Mouse (Mus musculus) hindbrain, embryonic 11.5 days (tissue): Measurements from ENCODE around the gene Tmem104. TPM values are rescaled to one million over a fixed set of nuclear protein-coding genes. Genes with fewer than 3 reads are reported as not detected.

Source experiments
- ATAC-seq: fragments of 200-750 bp; cut with Nextera tagmentation; 2 replicates; pipeline ENCODE4 v1.8.0; 2017; ENCODE audit warnings: mild to moderate bottlenecking, moderate TSS enrichment, moderate library complexity; ENCODE audit not compliant: low FRiP score
- DNase-seq: peaks from one replicate; pipeline ENCODE4 v3.0.0-alpha.2; 2015; ENCODE audit warnings: low spot score
- H3K27ac ChIP-seq: fragments of 300-500 bp; sonication (generic); 2 replicates; pipeline ENCODE4 v1.5.1; 2014; ENCODE audit warnings: mild to moderate bottlenecking, low read depth, low read length
- H3K27me3 ChIP-seq: fragments of 300-500 bp; sonication (generic); 2 replicates; pipeline ENCODE4 v1.6.1; 2014; ENCODE audit warnings: mild to moderate bottlenecking, low read length, moderate library complexity, mixed read lengths; ENCODE audit not compliant: control insufficient read depth, insufficient read depth
- H3K36me3 ChIP-seq: fragments of 300-500 bp; sonication (generic); 2 replicates; pipeline ENCODE4 v1.6.1; 2014; ENCODE audit warnings: mild to moderate bottlenecking, low read length, moderate library complexity, mixed read lengths; ENCODE audit not compliant: control insufficient read depth, insufficient read depth
- H3K4me1 ChIP-seq: fragments of 300-500 bp; sonication (generic); replicated peaks from 2 replicates; pipeline ENCODE4 v1.6.1; 2014; ENCODE audit warnings: low read length, mixed read lengths; ENCODE audit not compliant: control insufficient read depth, insufficient read depth
- H3K4me2 ChIP-seq: fragments of 300-500 bp; sonication (generic); replicated peaks from 2 replicates; pipeline ENCODE4 v1.6.1; 2014; ENCODE audit warnings: mild to moderate bottlenecking, low read depth, low read length
- H3K4me3 ChIP-seq: fragments of 300-500 bp; sonication (generic); 2 replicates; pipeline ENCODE4 v1.5.1; 2014; ENCODE audit warnings: low read depth, low read length
- H3K9ac ChIP-seq: fragments of 300-500 bp; sonication (generic); 2 replicates; pipeline ENCODE4 v1.6.1; 2014; ENCODE audit warnings: low read depth, low read length
- H3K9me3 ChIP-seq: fragments of 300-500 bp; sonication (generic); 2 replicates; pipeline ENCODE4 v1.6.1; 2016; ENCODE audit warnings: low read length; ENCODE audit not compliant: control insufficient read depth
- WGBS: fragments of 180-500 bp; shearing (Covaris S2); extraction: QIAGEN DNeasy Blood & Tissue Kit; methylation state at CpG from one replicate; pipeline ENCODE4 v1.1.7; 2014; 5-methylcytosine and 5-hydroxymethylcytosine counted together
- polyA plus RNA-seq: library from polyadenylated mRNA; unstranded; fragments of >200 nt; fragmentation: Nextera tagmentation; extraction: Ambion mirVana; gene quantifications from 2 replicates; pipeline ENCODE4 v1.2.1, GENCODE M21; 2014

Tmem104 gene
- polyA plus RNA-seq, 1 experiment from 2014 or later = 7.3 TPM

GRCm38 (mm10) chr11:115277604-115277975 lies 90.3 kb downstream of the Tmem104 start:
- 0 out of 2 replicates have a peak overlapping the region, but pooled peaks have one; percentile 24 for H3K27ac ChIP-seq
- peak overlapping the region; percentile 55 for H3K4me2 ChIP-seq
- 23% methylated on average over 7 of the region's 7 CpGs for WGBS
- H3K9me3 ChIP-seq = no peaks in the 10 kb centered on the region
- peak overlapping the region; percentile 46 for H3K4me3 ChIP-seq
- peak overlapping the region; percentile 44 for H3K9ac ChIP-seq
- no peaks in the 10 kb centered on the region for H3K27me3 ChIP-seq
- ATAC-seq (no peak), DNase-seq (no peak)
- peaks cover 7% of the 10 kb centered on the region for H3K4me1 ChIP-seq
- no peaks in the 10 kb centered on the region for H3K36me3 ChIP-seq

- H3K27me3 ChIP-seq = no peaks in the 10 kb centered on the region
- H3K4me3 ChIP-seq = no peak overlapping the region; the same call in 1 of the 2 replicates
- no peaks in the 10 kb centered on the region for H3K9me3 ChIP-seq
- no peak overlapping the region for H3K27ac ChIP-seq
- peaks cover 7% of the 10 kb centered on the region for H3K4me1 ChIP-seq
- ATAC-seq = no peak
- H3K36me3 ChIP-seq = no peaks in the 10 kb centered on the region
- H3K4me2 ChIP-seq = no peak overlapping the region
- DNase-seq = no peak
- 80% methylated on average over 6 of the region's 6 CpGs for WGBS
- no peak overlapping the region for H3K9ac ChIP-seq
Measured at GRCm38 (mm10) chr11:115278176-115278575, 90.9 kb downstream of the Tmem104 start.

GRCm38 (mm10) chr11:115279726-115280125 lies 92.4 kb downstream of the Tmem104 start:
- Histone ChIP-seq H3K27me3 (no peaks in the 10 kb centered on the region), H3K4me1 (peaks cover 7% of the 10 kb centered on the region), H3K4me3 (no peak overlapping the region), H3K36me3 (no peaks in the 10 kb centered on the region), H3K27ac (no peak overlapping the region), H3K4me2 (no peak overlapping the region), H3K9ac (no peak overlapping the region), H3K9me3 (no peaks in the 10 kb centered on the region)
- 67% methylated on average over 1 of the region's 1 CpGs for WGBS
- DNase-seq = no peak
- no peak for ATAC-seq

GRCm38 (mm10) chr11:115282295-115282694 lies 95.0 kb downstream of the Tmem104 start:
- Histone ChIP-seq H3K4me1 (no peaks in the 10 kb centered on the region; the same call in 1 of the 2 replicates), H3K27ac (no peak overlapping the region), H3K4me3 (no peak overlapping the region), H3K36me3 (no peaks in the 10 kb centered on the region), H3K27me3 (no peaks in the 10 kb centered on the region), H3K9ac (no peak overlapping the region), H3K4me2 (no peak overlapping the region), H3K9me3 (no peaks in the 10 kb centered on the region)
- 76% methylated on average over 8 of the region's 8 CpGs for WGBS
- ATAC-seq (no peak), DNase-seq (no peak)

- Histone ChIP-seq H3K4me1 (no peaks in the 10 kb centered on the region; the same call in 1 of the 2 replicates), H3K9ac (no peak overlapping the region), H3K27me3 (no peaks in the 10 kb centered on the region), H3K9me3 (no peaks in the 10 kb centered on the region), H3K4me3 (no peak overlapping the region), H3K4me2 (no peak overlapping the region), H3K36me3 (no peaks in the 10 kb centered on the region), H3K27ac (no peak overlapping the region)
- ATAC-seq = no peak
- 82% methylated on average over 8 of the region's 8 CpGs for WGBS
- DNase-seq = no peak
Measured at GRCm38 (mm10) chr11:115282723-115283485, 95.6 kb downstream of the Tmem104 start.

GRCm38 (mm10) chr11:115283486-115283765 lies 96.1 kb downstream of the Tmem104 start:
- no peak overlapping the region for H3K9ac ChIP-seq
- no peaks in the 10 kb centered on the region for H3K36me3 ChIP-seq
- H3K4me1 ChIP-seq = no peaks in the 10 kb centered on the region
- H3K4me3 ChIP-seq = no peak overlapping the region
- H3K4me2 ChIP-seq = no peak overlapping the region
- H3K9me3 ChIP-seq = no peaks in the 10 kb centered on the region
- WGBS = 83% methylated on average over 9 of the region's 9 CpGs
- no peak overlapping the region for H3K27ac ChIP-seq
- ATAC-seq (no peak), DNase-seq (no peak)
- H3K27me3 ChIP-seq = no peaks in the 10 kb centered on the region

- Histone ChIP-seq H3K9me3 (no peaks in the 10 kb centered on the region), H3K4me2 (no peak overlapping the region), H3K4me3 (no peak overlapping the region), H3K4me1 (no peaks in the 10 kb centered on the region), H3K36me3 (no peaks in the 10 kb centered on the region), H3K27ac (no peak overlapping the region), H3K27me3 (no peaks in the 10 kb centered on the region), H3K9ac (no peak overlapping the region)
- ATAC-seq (no peak), DNase-seq (no peak)
- WGBS = 88% methylated on average over 12 of the region's 12 CpGs
Measured at GRCm38 (mm10) chr11:115283891-115284620, 96.8 kb downstream of the Tmem104 start.

- Histone ChIP-seq H3K9me3 (no peaks in the 10 kb centered on the region), H3K27ac (no peak overlapping the region), H3K27me3 (no peaks in the 10 kb centered on the region), H3K4me2 (no peak overlapping the region), H3K4me1 (no peaks in the 10 kb centered on the region), H3K4me3 (no peak overlapping the region), H3K9ac (no peak overlapping the region), H3K36me3 (no peaks in the 10 kb centered on the region)
- 74% methylated on average over 4 of the region's 4 CpGs for WGBS
- ATAC-seq (no peak), DNase-seq (no peak)
Measured at GRCm38 (mm10) chr11:115285282-115285681, 98.0 kb downstream of the Tmem104 start.
